Mouse (Mus musculus): ENCODE data around the gene Tm9sf2. TPM values are rescaled to one million over a fixed set of nuclear protein-coding genes. Genes with fewer than 3 reads are reported as not detected.
"Not testable (repeated sequence)": the region's sequence is repeated elsewhere in the genome, so short reads cannot be mapped to it uniquely, and the experiment has no call there.

Tm9sf2 gene
- total RNA-seq, 2 experiments from 2014 or later, result 68.4 to 71.7 TPM

DNA sequence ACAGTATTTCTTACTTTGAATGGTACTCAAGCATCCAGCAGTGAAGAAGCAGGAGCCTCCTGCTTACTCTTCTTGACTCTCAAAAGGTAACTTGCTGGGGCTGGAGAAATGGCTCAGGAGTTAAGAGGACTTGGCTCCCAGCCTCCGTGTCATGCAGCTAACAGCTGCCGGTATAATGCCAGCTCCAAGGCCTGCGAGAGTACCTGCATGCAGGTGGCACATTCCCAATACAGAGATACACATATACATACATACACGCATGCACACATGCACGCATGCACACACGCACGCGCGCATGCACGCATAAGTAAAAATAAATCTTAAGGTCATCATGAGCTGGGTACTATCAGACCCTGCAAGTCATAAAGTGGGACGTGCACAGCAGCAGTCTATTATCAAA is 10.5 kb upstream of the Tm9sf2 start:
- intact Hi-C loops (cut with DNase I), result no loop called here
- DNase-seq, result no peak

DNA sequence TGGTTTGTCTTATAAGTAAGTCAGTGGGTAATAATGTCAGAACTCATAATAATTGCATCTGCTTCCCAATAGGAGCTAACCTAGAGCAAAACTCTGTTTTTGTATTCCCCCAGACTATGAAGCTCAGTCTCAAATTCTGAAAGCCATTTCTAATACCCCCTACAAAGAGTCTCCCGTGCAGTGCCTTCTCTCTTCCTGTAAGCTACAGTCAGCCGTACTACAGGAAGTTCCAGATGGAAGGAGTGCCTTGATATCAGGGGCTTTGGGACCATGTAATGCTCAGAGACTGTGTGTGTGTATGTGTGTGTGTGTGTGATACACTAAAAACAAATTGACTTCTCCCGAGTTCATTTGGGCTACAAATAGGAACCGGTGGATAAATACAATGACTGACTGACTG is 7.3 kb upstream of the Tm9sf2 start:
- intact Hi-C loops (cut with DNase I), result no loop called here
- no peak for DNase-seq

DNA sequence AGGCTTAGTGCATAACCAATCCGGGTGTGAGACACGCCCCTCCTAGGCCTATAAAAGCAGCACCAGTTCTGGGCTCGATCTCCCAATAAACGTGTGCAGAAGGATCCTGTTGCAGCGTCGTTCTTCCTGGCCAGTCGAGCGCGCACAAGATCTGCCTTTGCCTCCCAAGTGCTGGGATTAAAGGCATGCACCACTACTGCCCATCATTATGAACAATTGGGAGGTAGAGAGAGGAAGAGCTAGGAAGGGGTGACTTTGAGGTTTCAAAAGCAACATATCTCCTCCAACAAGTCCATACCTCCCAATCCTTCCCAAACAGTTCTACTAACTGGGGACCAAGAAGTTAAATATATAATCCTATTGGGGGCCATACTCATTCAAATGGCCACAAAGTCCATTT is 4.9 kb upstream of the Tm9sf2 start:
- intact Hi-C loops (cut with DNase I); DNase-seq: not testable (repeated sequence)

DNA sequence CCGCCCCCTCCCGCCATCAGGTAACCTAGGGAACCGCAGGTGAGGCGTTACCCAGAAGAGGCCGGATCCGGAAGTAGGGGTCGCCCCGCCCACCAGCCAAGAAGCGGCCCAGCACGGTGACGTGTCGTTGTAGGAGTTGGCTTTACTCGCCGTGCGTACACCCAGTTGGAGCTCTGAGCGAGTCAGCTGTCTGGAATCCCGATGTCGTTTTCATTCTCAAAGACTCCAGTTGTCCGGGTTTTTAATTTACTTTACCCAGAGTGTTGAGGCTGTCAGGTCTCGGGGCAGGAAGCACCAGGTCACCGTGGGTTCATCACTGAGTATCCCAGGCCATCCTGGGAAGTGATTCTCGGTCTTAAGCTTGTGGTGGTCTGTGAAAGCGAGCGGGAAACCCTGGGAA is 2.0 kb upstream of the Tm9sf2 start:
- intact Hi-C loops (cut with DNase I), result no loop called here
- peak; percentile 93 for DNase-seq

DNA sequence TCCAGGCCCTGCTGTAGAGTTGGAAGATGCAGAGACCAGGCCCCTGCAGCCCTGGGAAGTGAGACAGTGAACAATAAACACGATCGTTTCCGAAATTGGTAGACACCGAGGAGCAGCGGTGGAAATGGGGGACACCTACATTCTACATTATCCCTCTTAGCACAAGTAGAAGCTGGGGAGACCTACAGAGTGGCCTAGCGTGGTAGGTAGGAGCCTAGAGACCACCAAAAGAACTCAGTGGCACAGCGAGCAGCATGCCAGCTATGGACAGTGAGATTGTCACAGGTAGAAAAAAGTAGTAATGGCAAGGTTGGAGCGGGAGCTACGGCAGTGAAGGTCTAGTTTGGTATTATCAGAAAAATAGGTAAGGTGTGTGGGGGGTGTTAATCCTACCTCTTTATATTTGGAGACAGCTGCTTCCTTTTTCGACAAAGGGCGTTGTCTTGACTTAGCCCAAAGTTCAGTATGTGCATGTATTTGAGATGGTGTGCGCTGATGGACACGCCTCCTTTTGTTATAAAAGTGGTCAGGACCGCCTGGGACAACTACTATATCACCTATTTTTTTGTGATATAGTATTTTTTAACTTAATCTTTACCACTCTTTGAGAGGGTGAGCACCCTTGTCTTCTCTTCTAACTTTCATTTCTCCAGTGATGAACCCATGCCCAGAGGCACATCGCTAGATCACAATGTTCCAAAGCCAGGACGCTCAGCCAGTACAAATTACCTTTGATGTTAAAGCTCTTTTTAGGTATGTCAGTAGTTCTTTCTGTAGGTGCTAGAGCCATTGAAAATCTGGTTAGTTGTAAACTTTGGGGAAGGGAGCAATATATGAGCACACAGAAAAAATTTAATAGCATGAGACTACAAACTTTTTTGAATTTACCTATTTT is 1.2 kb upstream of the Tm9sf2 start:
- peak; percentile 5 for DNase-seq
- intact Hi-C loops (cut with DNase I), result no loop called here

DNA sequence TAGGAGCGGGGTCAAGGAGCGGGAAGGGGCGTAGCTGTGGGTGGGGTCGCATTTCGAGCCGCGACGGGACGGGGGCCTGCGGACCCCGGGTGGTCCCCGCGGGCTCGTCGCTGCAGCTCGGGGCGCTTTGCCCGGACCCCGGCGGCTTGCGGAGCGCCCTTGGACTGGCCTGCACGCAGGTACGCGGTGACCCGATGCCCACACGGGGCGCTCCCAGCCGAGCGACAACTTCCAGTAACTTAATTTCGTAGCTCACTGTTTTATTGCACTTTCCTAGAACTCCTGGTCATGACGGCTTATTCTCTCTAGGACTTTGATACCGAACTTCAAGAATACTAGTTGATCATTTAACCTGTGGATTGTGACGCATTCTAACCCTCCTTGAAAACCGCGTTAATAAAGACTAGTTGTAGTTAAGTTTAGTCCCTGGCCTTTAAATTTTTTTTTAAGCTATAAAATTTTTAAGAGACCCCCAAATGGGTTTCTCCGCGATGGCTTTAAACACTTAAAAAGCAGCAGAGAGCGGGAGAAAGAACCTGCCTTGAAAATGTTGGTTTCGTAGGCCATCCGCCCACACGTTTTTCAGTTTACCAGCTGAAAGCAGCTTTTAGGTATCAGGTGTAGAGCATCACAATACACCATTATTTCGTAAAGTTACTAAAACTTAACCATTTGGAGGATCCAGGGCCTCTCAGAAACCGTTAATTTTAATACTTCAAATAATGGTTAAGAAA is 810 bp downstream of the Tm9sf2 start:
- intact Hi-C loops (cut with DNase I), result no loop called here
- DNase-seq, result no peak

DNA sequence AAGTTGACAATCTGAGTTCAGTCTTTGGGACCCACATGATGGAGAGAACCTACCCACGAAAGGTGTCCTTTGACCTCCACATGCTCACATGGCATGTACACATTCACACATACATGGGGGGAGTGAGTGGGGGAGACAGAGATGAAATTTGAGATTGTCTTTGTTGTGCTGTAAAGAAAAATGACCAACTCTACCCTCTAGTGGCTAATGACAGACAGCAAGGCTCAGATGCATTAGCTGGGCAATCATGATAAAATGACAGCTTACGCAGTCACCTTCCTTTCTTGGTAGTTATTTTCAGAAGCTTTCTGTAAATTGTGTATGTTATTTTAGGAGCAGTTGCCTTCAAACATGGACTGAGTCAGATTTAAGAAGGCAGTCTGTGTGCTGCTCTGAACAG is 4.8 kb downstream of the Tm9sf2 start:
- intact Hi-C loops (cut with DNase I), result no loop called here

DNA sequence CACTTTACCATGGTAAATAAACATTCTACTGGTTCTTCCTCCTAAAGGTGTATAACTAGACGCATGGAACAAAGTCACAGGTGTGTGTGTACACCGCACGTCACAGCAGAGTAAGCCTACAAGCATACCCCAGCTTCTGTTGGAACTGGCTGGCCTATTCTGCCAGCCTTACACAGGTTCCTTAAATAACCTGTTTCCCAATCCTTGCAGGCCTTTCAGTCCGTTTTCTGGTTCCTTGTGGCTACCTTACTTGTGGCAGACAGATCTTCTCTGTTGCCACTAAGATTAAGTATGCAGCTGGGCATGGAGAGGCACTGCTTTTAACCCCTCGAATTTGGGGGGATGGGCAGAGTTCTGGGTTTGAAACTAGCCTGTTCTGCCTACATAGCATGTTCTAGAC is 5.5 kb downstream of the Tm9sf2 start:
- intact Hi-C loops (cut with DNase I), result no loop called here
- no peak for DNase-seq

More for the DNA sequence above, 4.8 kb downstream of the Tm9sf2 start:
- DNase-seq, result no peak

DNA sequence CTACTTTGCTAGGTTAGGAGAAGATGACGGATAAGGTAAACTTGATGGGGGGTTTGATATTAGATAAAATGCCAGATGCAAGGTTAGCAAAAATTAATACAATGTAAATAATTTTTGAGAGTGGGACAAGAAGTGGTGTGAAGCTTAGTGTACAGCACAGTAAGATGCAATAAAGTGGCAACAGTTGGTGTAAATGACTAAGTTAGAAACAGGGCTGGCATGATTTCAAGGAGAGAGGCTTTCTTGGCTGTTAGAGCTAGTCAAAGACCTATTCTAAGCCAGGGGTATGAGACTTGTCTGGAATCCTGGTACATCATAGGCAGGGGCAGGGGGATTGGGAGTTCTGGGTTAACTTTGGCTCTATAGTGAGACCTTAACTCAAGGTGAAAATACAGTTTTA is 9.4 kb downstream of the Tm9sf2 start:
- no peak for DNase-seq
- intact Hi-C loops (cut with DNase I), result no loop called here

DNA sequence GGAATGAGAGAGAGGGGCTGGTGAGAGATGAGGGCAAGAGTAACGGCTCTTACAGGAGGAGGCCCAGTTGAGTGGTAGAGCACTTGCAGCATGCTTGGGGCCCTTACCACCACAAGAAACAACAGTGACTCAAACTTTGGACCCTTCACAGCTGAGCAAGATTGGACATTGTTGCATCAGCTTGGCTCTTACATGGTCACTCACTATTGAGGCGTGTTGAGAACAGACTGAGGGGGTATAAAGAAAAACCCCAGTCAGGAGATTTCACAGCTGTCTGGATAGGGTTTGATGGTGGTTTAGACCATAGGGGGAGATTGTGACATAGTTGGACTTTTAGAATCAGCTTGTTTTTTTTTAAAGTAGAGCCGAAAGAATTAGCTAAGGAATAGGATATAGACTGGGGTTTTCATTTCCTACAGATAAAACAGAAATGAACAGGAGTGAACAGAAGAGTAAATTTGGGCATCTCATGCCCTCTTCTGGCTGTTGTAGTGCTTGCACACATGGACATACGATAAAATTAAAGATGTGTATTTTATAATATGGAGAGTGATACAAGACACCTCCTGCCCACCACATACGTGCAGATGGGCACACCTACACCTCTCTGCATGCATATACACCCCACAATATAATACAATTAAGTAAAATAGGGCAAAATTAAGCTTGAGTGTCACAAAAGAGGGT is 23.4 kb downstream of the Tm9sf2 start:
- DNase-seq, result no peak
- intact Hi-C loops (cut with DNase I), result loop anchor here (5.0 to 10.0 kb wide), 2 partner anchors 68 to 205 kb away; no protein-coding TSS in a partner anchor

DNA sequence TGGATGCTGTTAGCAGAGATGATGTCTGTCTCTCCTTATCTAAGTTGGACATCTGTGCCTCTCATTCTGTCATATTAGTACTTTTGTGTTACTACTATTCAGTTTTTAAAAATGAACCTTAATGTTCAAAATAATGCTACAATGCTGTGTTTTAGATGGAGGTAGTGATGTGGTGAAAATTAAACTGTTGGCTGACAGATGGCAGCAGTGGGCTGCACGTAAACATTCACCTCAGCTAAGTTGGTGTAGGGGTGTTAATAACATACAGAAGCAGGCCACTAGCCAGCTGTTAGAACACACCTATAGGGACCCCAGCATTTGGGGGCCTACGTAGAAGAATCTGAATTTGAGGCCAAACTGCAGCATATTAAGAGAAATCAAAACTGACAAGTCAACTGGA is 24.8 kb downstream of the Tm9sf2 start:
- DNase-seq, result no peak
- intact Hi-C loops (cut with DNase I), result loop anchor here (5.0 to 10.0 kb wide), 2 partner anchors 69 to 207 kb away; no protein-coding TSS in a partner anchor

DNA sequence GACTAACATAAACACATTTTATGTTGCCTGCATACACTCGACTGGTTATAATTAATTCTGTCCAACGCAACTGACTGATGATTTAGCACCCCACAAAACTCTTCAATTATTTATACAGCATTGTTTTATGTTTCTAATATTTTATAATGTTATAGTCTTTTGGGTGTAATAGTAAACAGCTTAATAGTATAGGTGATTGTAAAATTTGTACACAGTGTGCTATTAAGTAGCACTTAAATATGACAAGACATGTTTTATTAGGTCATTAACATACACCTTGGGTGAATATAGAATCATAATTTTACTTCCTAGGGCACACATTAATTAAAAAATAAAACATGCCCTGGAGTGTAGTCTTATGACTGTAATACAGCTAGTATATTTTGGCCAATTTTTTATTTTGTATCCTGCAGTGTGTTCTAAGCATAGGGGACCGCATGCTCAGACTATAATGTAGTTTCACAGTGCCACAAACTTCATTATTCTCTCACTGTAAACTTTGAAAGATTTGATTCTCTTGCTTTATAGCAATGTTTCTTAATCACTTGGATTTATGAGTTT is 29.6 kb downstream of the Tm9sf2 start:
- DNase-seq, result no peak
- intact Hi-C loops (cut with DNase I), result loop anchor here (10.0 kb wide), 1 partner anchor 212 kb away; no protein-coding TSS in a partner anchor

DNA sequence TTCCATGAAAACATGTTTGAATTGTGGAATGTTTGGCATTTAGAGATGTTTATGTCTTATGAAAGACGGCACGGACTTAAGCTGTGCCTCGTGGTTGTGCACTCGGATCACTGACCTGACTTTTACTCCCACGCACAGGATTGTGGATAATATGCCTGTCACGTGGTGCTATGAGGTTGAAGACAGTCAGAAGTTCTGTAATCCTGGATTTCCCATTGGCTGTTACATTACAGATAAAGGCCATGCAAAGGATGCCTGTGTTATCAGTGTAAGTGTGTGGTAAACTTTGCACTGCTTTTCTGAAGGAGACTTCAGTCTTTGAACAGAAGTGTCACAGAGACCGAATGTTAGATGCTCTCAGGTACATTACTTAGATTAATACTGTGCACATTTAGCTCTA is 30.4 kb downstream of the Tm9sf2 start:
- no peak for DNase-seq
- intact Hi-C loops (cut with DNase I), result loop anchor here (10.0 kb wide), 1 partner anchor 212 kb away; no protein-coding TSS in a partner anchor

DNA sequence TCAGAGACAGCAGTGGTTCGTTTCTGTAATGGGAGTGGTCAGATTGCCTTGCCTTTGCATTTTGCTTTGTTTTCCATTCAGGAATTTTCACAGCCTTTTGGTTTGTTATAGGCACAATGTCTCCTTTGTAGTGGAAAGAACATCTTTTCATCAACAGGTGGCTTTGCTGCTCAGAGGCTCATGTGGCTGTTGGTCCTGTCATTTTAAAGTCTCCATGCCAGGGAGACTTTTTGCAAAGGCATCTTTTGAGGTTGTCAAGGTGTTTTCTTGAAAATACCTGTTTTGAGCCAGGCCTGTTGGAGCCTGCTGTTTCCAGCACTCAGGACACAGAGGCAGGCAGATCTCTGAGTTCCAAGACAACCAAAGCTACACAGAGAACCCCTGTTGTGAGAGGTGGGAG is 33.3 kb downstream of the Tm9sf2 start:
- intact Hi-C loops (cut with DNase I), result no loop called here
- no peak for DNase-seq

DNA sequence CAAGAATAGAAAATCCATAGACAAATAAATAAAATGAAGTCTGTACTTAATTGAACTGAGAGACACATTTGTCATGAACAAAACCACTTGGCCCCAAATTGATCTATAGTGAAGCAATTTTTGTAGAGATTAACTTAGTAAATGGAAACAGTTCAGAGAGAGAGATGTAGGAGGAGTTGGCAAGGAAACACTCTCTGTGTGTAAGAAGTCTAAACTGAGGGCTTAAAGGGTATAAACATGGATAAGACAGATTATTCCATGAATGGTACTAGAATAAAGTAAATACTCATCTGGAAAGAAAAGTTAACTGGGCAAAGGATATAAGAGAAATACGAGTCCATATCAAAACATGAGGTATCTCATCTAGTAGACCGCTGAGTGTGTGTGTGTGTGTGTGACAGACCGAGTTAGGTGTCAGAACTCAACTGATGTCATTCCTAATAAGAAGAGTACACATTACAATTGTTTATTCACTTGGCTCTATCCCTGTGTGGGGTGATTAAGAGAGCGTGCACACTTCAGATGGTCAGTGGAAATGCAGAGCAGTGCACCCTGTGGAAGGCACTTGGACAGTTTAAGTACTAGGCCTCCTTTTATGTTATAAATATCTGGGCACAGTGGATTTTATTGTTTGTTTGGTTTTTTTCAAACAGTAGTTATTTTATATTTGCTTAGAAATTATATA is 36.9 kb downstream of the Tm9sf2 start:
- intact Hi-C loops (cut with DNase I), result no loop called here
- no peak for DNase-seq

DNA sequence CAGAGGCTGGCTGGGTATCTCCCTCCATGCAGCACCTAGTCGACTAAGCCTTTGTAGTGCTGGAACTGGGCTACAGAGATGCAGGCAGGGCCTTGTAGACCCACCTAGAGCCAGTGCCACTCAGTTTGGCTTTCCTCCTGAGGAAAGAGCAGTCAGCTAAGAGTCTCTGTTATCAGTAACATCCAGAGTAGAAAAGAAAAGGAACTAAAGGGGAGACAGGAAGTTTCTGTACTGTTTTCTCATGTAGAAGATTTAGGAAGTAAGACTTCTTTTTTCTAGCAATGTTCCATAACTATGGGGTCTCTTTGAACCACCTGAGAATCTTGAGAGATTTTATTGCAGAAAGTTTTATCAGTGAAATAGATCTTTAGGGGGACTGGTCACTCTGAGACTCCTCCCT is 38.5 kb downstream of the Tm9sf2 start:
- no peak for DNase-seq
- intact Hi-C loops (cut with DNase I), result no loop called here

DNA sequence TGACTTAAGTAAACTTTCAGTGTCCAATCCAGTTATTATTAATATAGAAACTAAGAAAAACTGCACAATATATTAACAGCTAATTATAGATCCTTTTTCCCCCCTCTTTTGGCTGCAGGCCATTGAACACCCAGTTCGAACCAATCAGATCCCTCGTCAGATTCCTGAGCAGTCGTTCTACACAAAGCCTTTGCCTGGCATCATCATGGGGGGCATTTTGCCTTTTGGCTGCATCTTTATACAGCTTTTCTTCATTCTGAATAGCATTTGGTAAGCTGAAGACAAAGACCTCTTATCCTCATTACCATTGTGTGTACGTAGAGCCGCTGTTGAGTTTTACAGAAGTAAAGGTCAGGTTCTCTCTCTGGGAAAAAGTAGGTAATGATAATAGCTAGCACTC is 43.8 kb downstream of the Tm9sf2 start:
- intact Hi-C loops (cut with DNase I), result no loop called here
- DNase-seq, result peak; percentile 10

DNA sequence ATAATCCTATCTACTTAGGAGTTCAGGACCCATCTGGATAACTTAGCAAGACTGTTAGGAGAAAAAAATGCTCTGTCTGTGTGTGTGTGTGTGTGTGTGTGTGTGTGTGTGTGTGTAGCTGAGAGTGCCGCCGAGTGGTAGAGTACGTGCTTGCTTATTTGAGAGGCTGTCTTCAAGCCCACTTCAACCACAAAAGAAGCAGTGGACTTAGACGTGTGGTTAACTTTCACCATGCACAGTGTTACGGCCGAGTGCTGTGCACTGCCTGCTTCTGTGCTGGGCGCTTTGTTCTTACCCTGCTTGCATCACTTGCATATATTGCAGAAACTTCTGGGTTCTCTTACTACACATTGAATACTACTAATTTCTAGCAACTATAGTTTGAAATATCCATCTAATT is 50.9 kb downstream of the Tm9sf2 start:
- no peak for DNase-seq
- intact Hi-C loops (cut with DNase I), result no loop called here

DNA sequence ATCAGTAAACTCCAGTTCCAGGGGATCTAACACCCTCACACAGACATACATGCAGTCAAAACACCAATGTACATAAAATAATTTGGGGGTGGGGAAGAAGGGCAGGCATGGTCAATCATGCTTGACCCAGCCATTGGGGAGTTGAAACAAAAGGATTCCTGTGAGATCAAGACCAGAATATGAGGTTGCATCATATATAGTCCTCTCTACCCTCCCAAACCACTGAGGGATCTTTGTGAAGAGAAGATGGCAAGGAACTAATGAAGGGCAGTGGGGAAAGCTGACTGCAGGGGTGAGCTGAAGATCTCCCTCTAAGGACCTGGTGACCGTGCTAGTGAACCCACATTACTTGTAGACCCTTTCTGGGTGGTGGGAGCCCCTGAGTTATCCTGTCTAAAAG is 54.1 kb downstream of the Tm9sf2 start:
- intact Hi-C loops (cut with DNase I), result no loop called here
- DNase-seq, result no peak

DNA sequence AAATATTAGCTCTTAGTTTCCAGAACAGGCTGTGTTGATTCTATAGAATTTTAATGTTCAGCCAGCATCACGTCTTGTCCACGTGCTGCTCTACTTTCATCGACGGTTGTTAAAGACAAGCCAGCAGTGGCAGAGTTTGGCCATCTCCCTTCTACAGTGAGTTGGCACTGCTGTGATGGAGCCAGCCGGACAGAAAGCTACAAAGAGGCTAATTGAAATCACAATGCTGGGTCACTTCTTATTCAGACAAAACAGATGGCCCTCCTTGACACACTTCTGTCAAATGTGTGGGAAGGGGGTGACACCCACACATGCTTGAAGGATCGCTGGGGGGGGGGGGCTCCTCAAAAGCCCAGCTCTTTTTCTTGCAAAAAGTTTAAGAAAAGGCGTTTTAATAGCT is 62.1 kb downstream of the Tm9sf2 start:
- intact Hi-C loops (cut with DNase I), result no loop called here
- no peak for DNase-seq
